Mouse (Mus musculus) heart, embryonic 16.5 days (tissue): ENCODE measurements around the gene Plekhg3. TPM values are rescaled to one million over a fixed set of nuclear protein-coding genes. Genes with fewer than 3 reads are reported as not detected.

Source experiments
- ATAC-seq: fragments of 200-750 bp; cut with Nextera tagmentation; replicated peaks from 2 replicates; pipeline ENCODE4 v1.8.0; 2017; ENCODE audit warnings: moderate number of reproducible peaks; ENCODE audit not compliant: insufficient read depth, low FRiP score; ENCODE audit errors: extremely low read depth
- H3K27ac ChIP-seq: fragments of 300-500 bp; sonication (generic); 2 replicates; pipeline ENCODE4 v1.5.1; 2014; ENCODE audit warnings: mild to moderate bottlenecking, low read length, control low read depth, moderate library complexity
- H3K27me3 ChIP-seq: fragments of 300-500 bp; sonication (generic); 2 replicates; pipeline ENCODE4 v1.6.1; 2014; ENCODE audit warnings: low read length, mixed read lengths; ENCODE audit not compliant: control insufficient read depth, insufficient read depth
- H3K36me3 ChIP-seq: fragments of 300-500 bp; sonication (generic); 2 replicates; pipeline ENCODE4 v1.6.1; 2014; ENCODE audit not compliant: control insufficient read depth, insufficient read depth
- H3K4me1 ChIP-seq: fragments of 300-500 bp; sonication (generic); 2 replicates; pipeline ENCODE4 v1.6.1; 2014; ENCODE audit warnings: low read length, mixed read lengths; ENCODE audit not compliant: control insufficient read depth, insufficient read depth
- H3K4me2 ChIP-seq: fragments of 300-500 bp; sonication (generic); 2 replicates; pipeline ENCODE4 v1.6.1; 2014; ENCODE audit warnings: low read depth, mild to moderate bottlenecking, control low read depth, low read length
- H3K4me3 ChIP-seq: fragments of 300-500 bp; sonication (generic); 2 replicates; pipeline ENCODE4 v1.5.1; 2014; ENCODE audit warnings: mild to moderate bottlenecking, control low read depth, low read length
- H3K9ac ChIP-seq: fragments of 300-500 bp; sonication (generic); 2 replicates; pipeline ENCODE4 v1.6.1; 2014; ENCODE audit warnings: low read length, control low read depth
- H3K9me3 ChIP-seq: fragments of 300-500 bp; sonication (generic); replicated peaks from 2 replicates; pipeline ENCODE4 v1.6.1; 2016; ENCODE audit warnings: low read length; ENCODE audit not compliant: control insufficient read depth
- WGBS: fragments of 180-500 bp; shearing (Covaris S2); extraction: QIAGEN DNeasy Blood & Tissue Kit; methylation state at CpG from one replicate; pipeline ENCODE4 v1.1.7; 2014; 5-methylcytosine and 5-hydroxymethylcytosine counted together
- microRNA-seq: library from miRNA; unstranded; fragments of <30 nt; microRNA quantifications from one replicate; pipeline ENCODE4, GENCODE M21; 2017
- polyA plus RNA-seq: library from polyadenylated mRNA; unstranded; fragments of >200 nt; fragmentation: Nextera tagmentation; extraction: Ambion mirVana; gene quantifications from 2 replicates; pipeline ENCODE4 v1.2.1, GENCODE M21; 2015

The Plekhg3 gene
- polyA plus RNA-seq, 1 experiment from 2014 or later = 6.8 TPM

- Histone ChIP-seq H3K27ac (no peak overlapping the region), H3K9ac (no peak overlapping the region), H3K36me3 (peaks cover 14% of the 10 kb centered on the region), H3K4me2 (no peak overlapping the region), H3K4me3 (no peak overlapping the region), H3K27me3 (no peaks in the 10 kb centered on the region; the same call in 1 of the 2 replicates), H3K9me3 (no peaks in the 10 kb centered on the region), H3K4me1 (peaks cover 8% of the 10 kb centered on the region)
- ATAC-seq = no peak
- WGBS = 79% methylated on average over 4 of the region's 4 CpGs
These were observed 87.5 kb downstream of the Plekhg3 start for GRCm38 (mm10) chr12:76618175-76618574.

GRCm38 (mm10) chr12:76619847-76620246, 89.2 kb downstream of the Plekhg3 start:
- Histone ChIP-seq H3K36me3 (peaks cover 17% of the 10 kb centered on the region), H3K9me3 (no peaks in the 10 kb centered on the region), H3K4me3 (no peak overlapping the region), H3K4me1 (peaks cover 10% of the 10 kb centered on the region), H3K9ac (no peak overlapping the region), H3K27me3 (no peaks in the 10 kb centered on the region; the same call in 1 of the 2 replicates), H3K4me2 (no peak overlapping the region), H3K27ac (no peak overlapping the region)
- WGBS = 62% methylated on average over 5 of the region's 5 CpGs
- ATAC-seq = no peak

GRCm38 (mm10) chr12:76623374-76623773, 92.7 kb downstream of the Plekhg3 start:
- no peak overlapping the region; the same call in 1 of the 2 replicates for H3K9ac ChIP-seq
- H3K9me3 ChIP-seq = no peaks in the 10 kb centered on the region
- 59% methylated on average over 6 of the region's 6 CpGs for WGBS
- no peak overlapping the region for H3K4me2 ChIP-seq
- no peak overlapping the region; the same call in 1 of the 2 replicates for H3K27ac ChIP-seq
- ATAC-seq = no peak
- H3K4me1 ChIP-seq = peaks cover 4% of the 10 kb centered on the region
- H3K27me3 ChIP-seq = no peaks in the 10 kb centered on the region; the same call in 1 of the 2 replicates
- H3K36me3 ChIP-seq = peaks cover 21% of the 10 kb centered on the region
- H3K4me3 ChIP-seq = no peak overlapping the region

Small RNA genes lying within 50 kb of the gene (microRNA-seq; reads per million reads assigned to microRNA genes)
- gene Mir5135 = 0.59 reads per million

Other genes starting within 250 kb of the Plekhg3 start
- gene Akap5, start 206.0 kb upstream of the Plekhg3 start, polyA plus RNA-seq = 2.5 and 5.2 TPM in 2 replicates
- gene Zbtb25, start 161.3 kb upstream of the Plekhg3 start, polyA plus RNA-seq = 12.3 and 13.3 TPM in 2 replicates
- 6.1 and 7.5 TPM in 2 replicates for gene Zbtb1, start 160.6 kb upstream of the Plekhg3 start, polyA plus RNA-seq
- 15.8 and 16.0 TPM in 2 replicates for gene Hspa2, start 126.7 kb upstream of the Plekhg3 start, polyA plus RNA-seq
- 2.1 and 2.6 TPM in 2 replicates for gene Ppp1r36, start 113.4 kb upstream of the Plekhg3 start, polyA plus RNA-seq
- gene Sptb, start 179.7 kb downstream of the Plekhg3 start, polyA plus RNA-seq = 6.0 and 7.7 TPM in 2 replicates
- gene Churc1, start 234.6 kb downstream of the Plekhg3 start, polyA plus RNA-seq = 199 and 218 TPM in 2 replicates
- gene Fntb, start 234.7 kb downstream of the Plekhg3 start, polyA plus RNA-seq = 24.4 and 26.0 TPM in 2 replicates